Mouse (Mus musculus) liver, embryonic 14.5 days (tissue): ENCODE measurements around the gene Smarcd3. TPM values are rescaled to one million over a fixed set of nuclear protein-coding genes. Genes with fewer than 3 reads are reported as not detected.

Experiments used
- ATAC-seq: fragments of 200-750 bp; cut with Nextera tagmentation; 2 replicates; pipeline ENCODE4 v1.8.0; 2017; ENCODE audit warnings: moderate number of reproducible peaks, mild to moderate bottlenecking, moderate library complexity; ENCODE audit not compliant: insufficient read depth
- DNase-seq, 3 experiments: peaks; one replicate each; pipeline ENCODE4 v3.0.0-alpha.2; 2012 to 2013; ENCODE audit warnings: low read depth in 3 of 3, low spot score in 3 of 3
- H3K27ac ChIP-seq: fragments of 300-500 bp; sonication (generic); 2 replicates; pipeline ENCODE4 v1.5.1; 2014; ENCODE audit warnings: moderate library complexity, mild to moderate bottlenecking, control low read depth, inconsistent platforms
- H3K27me3 ChIP-seq: fragments of 300-500 bp; sonication (generic); 2 replicates; pipeline ENCODE4 v1.6.1; 2014; ENCODE audit warnings: mild to moderate bottlenecking, low read length, moderate library complexity; ENCODE audit not compliant: control insufficient read depth, insufficient read depth
- H3K36me3 ChIP-seq: fragments of 300-500 bp; sonication (generic); replicated peaks from 2 replicates; pipeline ENCODE4 v1.6.1; 2014; ENCODE audit warnings: low read depth; ENCODE audit not compliant: control insufficient read depth, insufficient read depth
- H3K4me1 ChIP-seq, 2 experiments: fragments of 200-500 bp in 1 of 2; fragments of 300-500 bp in 1 of 2; sonication (generic) in 1 of 2; replicated peaks; 2 replicates each; pipeline ENCODE4 v1.6.1; 2012 to 2014; ENCODE audit warnings: antibody characterized with exemption in 1 of 2, inconsistent platforms in 1 of 2, low read length in 1 of 2; ENCODE audit not compliant: control insufficient read depth in 2 of 2, insufficient read depth in 2 of 2
- H3K4me2 ChIP-seq: fragments of 300-500 bp; sonication (generic); 2 replicates; pipeline ENCODE4 v1.6.1; 2014; ENCODE audit warnings: low read depth, mild to moderate bottlenecking, control low read depth, moderate library complexity
- H3K4me3 ChIP-seq, 2 experiments: fragments of 200-500 bp in 1 of 2; fragments of 300-500 bp in 1 of 2; sonication (generic) in 1 of 2; 2 replicates each; pipeline ENCODE4 v1.5.1; 2012 to 2014; ENCODE audit warnings: low read depth in 2 of 2, low read length in 2 of 2, mild to moderate bottlenecking in 2 of 2, control low read depth in 1 of 2, inconsistent platforms in 1 of 2, moderate library complexity in 1 of 2; ENCODE audit not compliant: insufficient read depth in 1 of 2
- H3K9ac ChIP-seq: fragments of 300-500 bp; sonication (generic); replicated peaks from 2 replicates; pipeline ENCODE4 v1.6.1; 2014; ENCODE audit warnings: mild to moderate bottlenecking, control low read depth, moderate library complexity
- H3K9me3 ChIP-seq: fragments of 300-500 bp; sonication (generic); 2 replicates; pipeline ENCODE4 v1.6.1; 2016; ENCODE audit warnings: low read length, mixed read lengths; ENCODE audit not compliant: control insufficient read depth
- CTCF ChIP-seq: IDR thresholded peaks from 2 replicates; pipeline ENCODE4 v1.5.1; 2016; ENCODE audit warnings: antibody characterized with exemption, low read depth, control low read depth
- EP300 ChIP-seq: IDR thresholded peaks from 2 replicates; pipeline ENCODE4 v1.6.1; 2016; ENCODE audit warnings: antibody characterized with exemption, low read depth
- WGBS: fragments of 180-500 bp; shearing (Covaris S2); extraction: QIAGEN DNeasy Blood & Tissue Kit; methylation state at CpG from one replicate; pipeline ENCODE4 v1.1.7; 2014; ENCODE audit not compliant: insufficient replicate concordance; 5-methylcytosine and 5-hydroxymethylcytosine counted together
- polyA plus RNA-seq, 2 experiments: library from polyadenylated mRNA; depleted of rRNA in 1 of 2; stranded (reverse) in 1 of 2; unstranded in 1 of 2; fragments of >200 nt; fragmentation: Nextera tagmentation in 1 of 2; extraction: Ambion mirVana in 1 of 2; gene quantifications; 2 replicates each; pipeline versions ENCODE4 v1.2.1 to v1.2.3; 2012 to 2014

The Smarcd3 gene
- polyA plus RNA-seq, 2 experiments, result 0.95 to 1.1 TPM

- no peak for TF ChIP-seq EP300
- TF ChIP-seq CTCF, result no peak
- ATAC-seq (no peak), DNase-seq (no peak)
- WGBS, result 11% methylated on average over 23 of the region's 23 CpGs
- no peaks in the 10 kb centered on the region for H3K9me3 ChIP-seq
- peaks cover 5% of the 10 kb centered on the region; the same call in 1 of the 2 replicates for H3K36me3 ChIP-seq
- no peak overlapping the region for H3K27ac ChIP-seq
- peaks cover 9% of the 10 kb centered on the region for H3K27me3 ChIP-seq
- H3K4me2 ChIP-seq, result peak overlapping the region; percentile 37
- peaks cover 3 to 8% of the 10 kb centered on the region in 2 experiments; a peak in 2 of 4 replicates for H3K4me1 ChIP-seq
- no peak overlapping the region for H3K4me3 ChIP-seq
- no peak overlapping the region for H3K9ac ChIP-seq
These were observed 32.9 kb downstream of the Smarcd3 start for GRCm38 (mm10) chr5:24591268-24591721.

- H3K4me3 ChIP-seq, result no peak overlapping the region
- no peak overlapping the region for H3K4me2 ChIP-seq
- H3K36me3 ChIP-seq, result peaks cover 5% of the 10 kb centered on the region; the same call in 1 of the 2 replicates
- DNase-seq (no peak), ATAC-seq (no peak)
- H3K27me3 ChIP-seq, result peaks cover 9% of the 10 kb centered on the region
- peaks cover 7 to 11% of the 10 kb centered on the region in 2 experiments; a peak in 3 of 4 replicates for H3K4me1 ChIP-seq
- 89% methylated on average over 20 of the region's 20 CpGs for WGBS
- H3K9me3 ChIP-seq, result no peaks in the 10 kb centered on the region
- TF ChIP-seq CTCF (no peak), EP300 (no peak)
- H3K27ac ChIP-seq, result no peak overlapping the region
- no peak overlapping the region for H3K9ac ChIP-seq
These were observed 34.4 kb downstream of the Smarcd3 start for GRCm38 (mm10) chr5:24589511-24590500.

- DNase-seq, result no peak
- peak; percentile 69 for ATAC-seq
- no peak for TF ChIP-seq CTCF
- TF ChIP-seq EP300, result no peak
These were observed 37.0 kb downstream of the Smarcd3 start for GRCm38 (mm10) chr5:24587200-24587577.

DNA sequence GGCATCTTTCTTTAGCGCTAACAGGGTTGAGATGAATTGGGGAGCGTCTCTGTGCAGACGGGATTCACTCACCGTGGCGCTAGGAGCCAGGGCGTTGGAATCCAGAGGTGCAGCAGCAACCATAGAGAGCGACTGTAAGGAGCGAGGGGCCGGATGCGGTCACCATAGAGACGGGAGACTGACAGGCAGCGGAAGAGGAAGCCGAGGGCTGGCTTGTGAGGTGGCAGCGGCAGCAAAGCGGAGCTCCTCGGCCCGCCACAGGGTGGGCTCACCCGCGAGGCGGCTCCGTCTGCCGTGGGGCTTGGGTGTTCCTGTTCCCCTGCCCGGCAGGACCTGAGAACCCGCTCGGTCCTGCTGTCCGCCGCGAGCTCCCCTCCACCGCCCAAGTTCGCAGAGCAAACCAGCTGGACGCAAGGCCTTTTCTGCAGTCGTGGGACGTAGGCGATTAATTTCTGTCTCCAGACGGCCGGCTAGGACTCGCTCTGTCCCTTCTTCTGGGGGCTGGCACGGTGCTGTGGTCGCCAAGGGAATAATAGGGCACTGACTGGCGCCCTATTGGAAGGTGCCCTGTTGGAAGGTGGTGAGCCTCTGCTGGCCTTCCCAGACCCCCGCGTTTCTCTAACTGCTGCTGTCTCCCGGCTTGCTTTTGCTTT lies 37.5 kb downstream of the Smarcd3 start, which contains the start of gene Chpf2:
TSS of gene Chpf2 (plus strand) at position 195 of the 653 bp plus-strand sequence.
- H3K9ac ChIP-seq, result peak within 1 kb of the TSS; percentile 87
- H3K9me3 ChIP-seq, result no peaks in the 10 kb centered on the region
- peak within 1 kb of the TSS; percentile 0 for H3K27ac ChIP-seq
- H3K27me3 ChIP-seq, result peaks cover 4% of the 10 kb centered on the region; the same call in 1 of the 2 replicates
- peak within 1 kb of the TSS; percentile 95 for H3K4me3 ChIP-seq
- ATAC-seq (peak; percentile 84), DNase-seq (peak; percentile 66 to 77 (median 70))
- H3K36me3 ChIP-seq, result peaks cover 5% of the 10 kb centered on the region; the same call in 1 of the 2 replicates
- H3K4me2 ChIP-seq, result peak within 1 kb of the TSS; percentile 59
- TF ChIP-seq CTCF, result 0 out of 2 replicates have a peak, but pooled peaks have one; percentile 5
- TF ChIP-seq EP300, result no peak
- under 1% methylated on average over 43 of the region's 43 CpGs for WGBS
- peaks cover 7 to 11% of the 10 kb centered on the region in 2 experiments; a peak in 3 of 4 replicates for H3K4me1 ChIP-seq

More at GRCm38 (mm10) chr5:24587200-24587577, 37.0 kb downstream of the Smarcd3 start:
- Histone ChIP-seq H3K4me1 (peaks cover 7 to 11% of the 10 kb centered on the region in 2 experiments; a peak in 3 of 4 replicates), H3K27ac (peak overlapping the region; percentile 0), H3K9me3 (no peaks in the 10 kb centered on the region), H3K4me3 (peak overlapping the region; percentile 95), H3K4me2 (peak overlapping the region; percentile 59), H3K9ac (peak overlapping the region; percentile 87), H3K27me3 (peaks cover 9% of the 10 kb centered on the region), H3K36me3 (peaks cover 5% of the 10 kb centered on the region; the same call in 1 of the 2 replicates)
- 2% methylated on average over 4 of the region's 4 CpGs for WGBS
